In genomic region chr12:29368107-29368819, GRCm38 (mm10) we compare ENCODE assay signal across 8 mouse cellular contexts.
A peak's percentile ranks its signal among the peaks of the same experiment; 100 is the strongest.
DNase-seq lines count a peak whose midpoint lies in the region; TF ChIP-seq lines count a peak whose summit lies in the region.

No protein-coding gene starts in this region.

- H3K4me1 ChIP-seq in liver, adult 2 months (ENCODE audit: control insufficient read depth, insufficient read depth, low read length), result no peaks in the 10 kb centered on the region

- no peak for TF ChIP-seq CTCF in liver, adult 2 months (IDR thresholded peaks at IDR 0.05; ENCODE audit: low read depth, low read length)

- no peak for TF ChIP-seq POLR2A in liver, adult 2 months (IDR thresholded peaks at IDR 0.05; ENCODE audit: extremely low read depth, insufficient read depth, low read length)

- H3K79me2 ChIP-seq in liver, adult 2 months (ENCODE audit: control insufficient read depth, insufficient read depth, low read length), result no peaks in the 10 kb centered on the region

- no peak overlapping the region for H3K4me3 ChIP-seq in liver, adult 2 months (ENCODE audit: insufficient read depth, low read depth, low read length)

- no peaks in the 10 kb centered on the region for H3K27me3 ChIP-seq in liver, adult 2 months (ENCODE audit: control insufficient read depth, insufficient read depth, low read length)

- peak; percentile 34 for DNase-seq in liver, adult 2 months (ENCODE audit: extremely low read depth, low read depth, low spot score)
- DNase-seq in liver, result no peak
- peak; percentile 70 for DNase-seq in embryo, embryonic 11 days
- peak; percentile 29 to 55 for DNase-seq in heart, adult 18-20 months
- peak; percentile 34 for DNase-seq in kidney, adult 18-20 months
- DNase-seq in left cerebral cortex, postnatal 4 days, result peak; percentile 68
- DNase-seq in retina, embryonic 14.5 days (ENCODE audit: low spot score), result peak; percentile 90
- DNase-seq in spleen, postnatal 10 days (ENCODE audit: low spot score in 2 of 2), result no peak

- H3K27ac ChIP-seq in liver, adult 2 months (replicated peaks; ENCODE audit: insufficient read depth, low read depth, low read length), result no peak overlapping the region

- 25% methylated on average over 19 of the region's 19 CpGs for whole genome bisulfite sequencing in liver, adult 2 months

- no peak overlapping the region for H3K9ac ChIP-seq in liver, adult 2 months (ENCODE audit: low read depth, low read length)

- intact Hi-C loops in left cerebral cortex, postnatal 4 days (cut with DNase I), result no loop called here

- H3K36me3 ChIP-seq in liver, adult 2 months (ENCODE audit: control insufficient read depth, insufficient read depth, low read length), result no peaks in the 10 kb centered on the region

Comparison
In these comparisons a context has a peak if more than half of its experiments do, and no peak if none do; other contexts are left out.
1. DNase-seq: peak in liver, adult 2 months (single experiment), embryo, embryonic 11 days (single experiment), heart, adult 18-20 months (2 of 2), kidney, adult 18-20 months (single experiment), left cerebral cortex, postnatal 4 days (single experiment) and retina, embryonic 14.5 days (single experiment); none in liver (single experiment) and spleen, postnatal 10 days (0 of 2).